Mouse (Mus musculus): ENCODE data around the gene Phf12. TPM values are rescaled to one million over a fixed set of nuclear protein-coding genes. Genes with fewer than 3 reads are reported as not detected.

Gene Phf12
- total and polyA plus RNA-seq, 2 experiments from 2014 or later = 7.3 to 25.1 TPM

DNA sequence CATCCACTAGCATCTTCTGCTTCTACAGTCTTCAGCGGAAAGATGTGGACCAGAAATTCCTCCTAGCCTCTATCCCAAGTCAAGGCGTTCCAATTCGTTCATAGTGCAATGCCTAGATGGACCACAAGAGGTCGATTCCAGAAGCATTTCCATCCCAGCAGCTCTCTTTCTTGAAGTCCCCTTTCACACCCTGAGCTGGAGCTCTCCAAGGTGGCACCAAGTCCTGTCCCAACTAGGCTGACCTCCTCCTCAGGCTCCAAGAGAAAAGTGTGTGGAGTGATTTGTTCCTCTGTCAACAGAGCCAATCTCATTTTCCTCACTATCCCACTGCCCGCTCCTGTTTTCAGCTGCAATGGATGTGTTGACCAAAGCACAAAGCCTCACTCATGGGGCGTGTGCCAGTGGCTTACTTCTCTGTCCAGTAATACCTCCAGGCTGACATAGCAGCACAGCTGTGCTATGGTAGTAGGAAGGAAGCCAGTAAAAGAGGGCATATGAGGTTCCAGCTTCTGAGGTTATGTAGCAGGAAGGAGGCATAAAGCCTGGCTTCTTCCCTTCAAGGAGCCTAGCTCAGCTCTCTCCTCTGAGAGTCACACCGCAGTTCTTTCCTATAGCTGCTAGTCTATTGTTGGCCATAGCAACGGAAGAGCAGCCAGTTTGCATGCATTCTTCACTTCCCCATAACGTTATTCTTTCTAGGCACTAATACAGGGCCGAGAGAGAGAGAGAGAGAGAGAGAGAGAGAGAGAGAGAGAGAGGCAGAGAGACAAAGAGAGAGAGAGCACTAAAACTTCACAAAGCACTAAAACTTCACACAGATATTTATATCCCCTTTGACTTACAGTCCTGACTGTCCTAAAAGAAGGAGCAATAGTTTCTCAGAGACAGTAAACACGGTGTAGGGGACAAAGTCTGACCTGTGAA lies 2.0 kb upstream of the Phf12 start:
- Histone ChIP-seq H3K36me3 (replicated peaks; ENCODE audit: control insufficient read depth, insufficient read depth, low read length) (no peaks in the 10 kb centered on the region), H3K4me3 (ENCODE audit: low read depth, low read length) (no peak overlapping the region), H3K4me1 (ENCODE audit: control insufficient read depth, insufficient read depth) (peaks cover 4% of the 10 kb centered on the region; the same call in 1 of the 2 replicates), H3K27ac (ENCODE audit: low read depth) (no peak overlapping the region), H3K9ac (replicated peaks; ENCODE audit: low read depth, low read length) (no peak overlapping the region), H3K9me3 (replicated peaks; ENCODE audit: control insufficient read depth, low read length) (no peaks in the 10 kb centered on the region), H3K27me3 (ENCODE audit: control insufficient read depth, insufficient read depth, low read length) (peaks cover 6% of the 10 kb centered on the region; the same call in 1 of the 2 replicates), H3K4me2 (ENCODE audit: low read depth, low read length) (no peak overlapping the region; the same call in 1 of the 2 replicates)
- TF ChIP-seq CTCF (IDR thresholded peaks at IDR 0.05; ENCODE audit: low read depth) (peak; percentile 57), EP300 (IDR thresholded peaks at IDR 0.05; ENCODE audit: low read depth) (no peak)
- 31% methylated on average over 11 of the region's 11 CpGs for WGBS
- DNase-seq (ENCODE audit: low spot score) = peak; percentile 74
- ATAC-seq (ENCODE audit: insufficient read depth, low read depth) = no peak

DNA sequence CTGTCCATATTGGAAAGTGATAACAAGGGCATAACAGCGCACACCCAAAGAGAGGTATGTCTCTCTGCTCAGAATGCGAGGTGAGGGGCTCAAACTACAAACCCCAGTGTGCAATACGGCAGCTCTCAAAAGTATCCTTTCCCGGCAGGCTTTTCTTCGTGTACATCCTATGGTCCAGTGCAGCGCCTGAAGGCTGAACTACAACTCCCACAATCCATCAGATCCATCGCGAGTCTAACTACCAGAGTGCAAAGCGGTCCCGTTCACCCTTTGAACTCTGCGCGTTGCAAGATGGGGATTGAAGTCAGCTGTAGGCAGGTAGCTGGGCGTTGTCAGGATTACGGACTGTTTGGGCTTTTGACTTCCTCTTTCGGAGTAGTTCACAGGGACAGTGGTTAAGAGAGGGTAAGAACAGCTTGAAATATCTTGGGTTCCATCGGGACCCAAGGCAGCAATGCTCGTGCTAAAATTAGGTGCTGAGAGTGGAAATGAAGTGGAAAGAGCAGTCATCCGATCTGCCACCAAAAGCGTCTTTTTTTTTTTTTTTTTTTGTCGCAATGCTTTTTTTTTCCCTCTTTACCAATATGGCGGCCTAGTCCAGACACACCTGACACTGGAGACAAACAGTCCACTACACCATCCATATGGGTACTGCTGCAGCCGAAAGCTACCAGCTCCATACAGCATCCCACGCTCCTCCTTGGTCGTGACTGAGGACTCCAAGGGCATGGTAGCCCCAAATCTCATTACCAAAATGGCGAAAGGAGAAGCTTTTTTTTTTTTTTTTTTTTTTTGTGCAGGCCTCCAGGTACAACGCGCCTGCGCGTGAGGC lies 729 bp upstream of the Phf12 start:
- DNase-seq (ENCODE audit: low spot score) (peak; percentile 100), ATAC-seq (ENCODE audit: insufficient read depth, low read depth) (peak; percentile 84)
- 0% methylated on average over 29 of the region's 29 CpGs for WGBS
- H3K4me2 ChIP-seq (ENCODE audit: low read depth, low read length) = peak overlapping the region; percentile 66
- H3K36me3 ChIP-seq (replicated peaks; ENCODE audit: control insufficient read depth, insufficient read depth, low read length) = 0 out of 2 replicates have a peak, but pooled peaks cover 5% of the 10 kb centered on the region
- H3K9ac ChIP-seq (replicated peaks; ENCODE audit: low read depth, low read length) = peak overlapping the region; percentile 37
- TF ChIP-seq CTCF (IDR thresholded peaks at IDR 0.05; ENCODE audit: low read depth) (no peak), EP300 (IDR thresholded peaks at IDR 0.05; ENCODE audit: low read depth) (peak; percentile 87)
- H3K27ac ChIP-seq (ENCODE audit: low read depth) = peak overlapping the region; percentile 98
- 0 out of 2 replicates have a peak, but pooled peaks cover under 1% of the 10 kb centered on the region for H3K27me3 ChIP-seq (ENCODE audit: control insufficient read depth, insufficient read depth, low read length)
- H3K9me3 ChIP-seq (replicated peaks; ENCODE audit: control insufficient read depth, low read length) = no peaks in the 10 kb centered on the region
- peaks cover 4% of the 10 kb centered on the region; the same call in 1 of the 2 replicates for H3K4me1 ChIP-seq (ENCODE audit: control insufficient read depth, insufficient read depth)
- H3K4me3 ChIP-seq (ENCODE audit: low read depth, low read length) = peak overlapping the region; percentile 94

DNA sequence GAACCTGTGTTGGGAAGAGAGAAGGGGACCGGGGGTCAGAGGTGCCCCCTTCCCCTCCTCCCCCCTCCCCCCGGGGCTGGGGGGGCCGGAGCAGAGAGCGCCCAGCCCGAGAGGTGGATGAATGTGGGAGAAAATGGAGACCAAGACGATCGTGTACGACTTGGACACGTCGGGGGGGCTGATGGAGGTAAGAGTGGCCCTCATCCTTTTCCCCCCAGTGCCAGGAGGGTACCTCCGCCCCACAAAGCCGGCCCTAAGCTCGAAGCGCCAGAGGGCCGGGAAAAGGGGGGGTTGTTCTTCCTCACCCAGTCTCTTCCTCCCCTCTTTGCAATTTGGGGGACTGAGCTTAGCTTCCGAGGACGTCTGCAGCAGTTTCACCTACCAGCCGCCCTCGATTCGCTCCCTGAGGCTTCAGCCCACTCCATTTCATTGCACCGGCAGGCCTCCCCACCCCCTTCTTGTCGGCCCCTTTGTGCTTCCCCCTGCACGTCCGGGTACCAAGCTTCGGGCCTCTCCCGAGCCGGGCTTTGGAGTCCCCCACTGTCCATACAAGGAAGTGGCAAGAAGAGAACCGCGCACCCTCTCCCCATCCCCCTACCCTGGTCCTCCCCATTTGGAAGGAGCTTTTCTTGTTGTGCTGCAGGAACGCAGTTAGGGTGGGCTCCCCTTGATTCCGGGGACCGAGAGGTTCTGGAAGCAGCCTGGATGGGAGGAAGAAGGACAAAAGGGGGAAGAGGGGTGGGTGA lies 810 bp downstream of the Phf12 start:
- TF ChIP-seq EP300 (IDR thresholded peaks at IDR 0.05; ENCODE audit: low read depth) (no peak), CTCF (IDR thresholded peaks at IDR 0.05; ENCODE audit: low read depth) (no peak)
- Histone ChIP-seq H3K9me3 (replicated peaks; ENCODE audit: control insufficient read depth, low read length) (no peaks in the 10 kb centered on the region), H3K36me3 (replicated peaks; ENCODE audit: control insufficient read depth, insufficient read depth, low read length) (peaks cover 12% of the 10 kb centered on the region; the same call in 1 of the 2 replicates), H3K27ac (ENCODE audit: low read depth) (peak overlapping the region; percentile 97), H3K27me3 (ENCODE audit: control insufficient read depth, insufficient read depth, low read length) (no peaks in the 10 kb centered on the region), H3K9ac (replicated peaks; ENCODE audit: low read depth, low read length) (peak overlapping the region; percentile 98), H3K4me1 (ENCODE audit: control insufficient read depth, insufficient read depth) (peaks cover 4% of the 10 kb centered on the region; the same call in 1 of the 2 replicates), H3K4me2 (ENCODE audit: low read depth, low read length) (peak overlapping the region; percentile 96), H3K4me3 (ENCODE audit: low read depth, low read length) (peak overlapping the region; percentile 94)
- WGBS = under 1% methylated on average over 27 of the region's 32 CpGs
- no peak for ATAC-seq (ENCODE audit: insufficient read depth, low read depth)
- peak; percentile 69 for DNase-seq (ENCODE audit: low spot score)

DNA sequence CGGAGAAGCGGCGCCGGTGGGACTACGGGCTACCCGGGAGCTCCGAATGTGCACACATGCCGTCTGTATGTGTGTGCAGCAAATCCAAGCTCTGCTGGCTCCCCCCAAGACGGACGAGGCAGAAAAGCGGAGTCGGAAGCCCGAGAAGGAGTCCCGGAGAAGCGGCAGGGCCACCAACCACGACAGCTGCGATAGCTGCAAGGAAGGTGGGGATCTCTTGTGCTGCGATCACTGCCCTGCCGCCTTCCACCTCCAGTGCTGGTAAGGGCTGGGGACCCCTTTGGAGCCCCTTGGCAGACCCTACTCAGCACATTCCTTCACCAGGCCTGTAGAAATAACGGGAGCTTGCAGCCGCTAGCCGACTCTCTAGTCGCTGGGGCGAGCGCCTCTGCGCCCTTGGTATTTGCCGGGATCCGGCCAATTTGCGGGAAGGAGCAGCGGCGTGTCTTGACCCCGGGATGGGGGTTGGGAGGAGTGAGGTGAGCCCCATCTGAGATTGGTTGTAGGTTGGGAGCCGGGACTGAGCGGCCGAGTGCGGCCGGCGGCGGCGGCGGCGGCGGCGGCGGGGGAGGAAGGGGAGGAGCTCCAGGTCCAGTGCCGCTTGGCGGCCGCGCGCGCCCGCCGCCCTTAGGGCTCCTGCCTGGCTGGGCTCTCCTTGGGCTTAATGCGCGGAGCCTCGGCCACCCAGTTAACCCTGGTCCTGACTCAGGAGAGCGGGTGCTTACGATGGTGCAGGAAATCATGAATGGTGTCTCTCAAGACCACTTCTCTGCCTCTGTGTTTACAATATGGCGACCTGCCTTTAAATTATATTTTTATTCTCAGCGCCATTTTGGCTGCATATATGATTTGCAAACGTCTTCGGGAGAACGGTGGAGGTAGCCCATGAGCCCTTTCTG lies 1.6 kb downstream of the Phf12 start:
- H3K36me3 ChIP-seq (replicated peaks; ENCODE audit: control insufficient read depth, insufficient read depth, low read length) = peaks cover 12% of the 10 kb centered on the region; the same call in 1 of the 2 replicates
- DNase-seq (ENCODE audit: low spot score) = peak; percentile 68
- WGBS = under 1% methylated on average over 55 of the region's 63 CpGs
- H3K27ac ChIP-seq (ENCODE audit: low read depth) = peak overlapping the region; percentile 97
- ATAC-seq (ENCODE audit: insufficient read depth, low read depth) = no peak
- TF ChIP-seq CTCF (IDR thresholded peaks at IDR 0.05; ENCODE audit: low read depth) (no peak), EP300 (IDR thresholded peaks at IDR 0.05; ENCODE audit: low read depth) (no peak)
- H3K4me2 ChIP-seq (ENCODE audit: low read depth, low read length) = peak overlapping the region; percentile 96
- peak overlapping the region; percentile 94 for H3K4me3 ChIP-seq (ENCODE audit: low read depth, low read length)
- peak overlapping the region; percentile 98 for H3K9ac ChIP-seq (replicated peaks; ENCODE audit: low read depth, low read length)
- H3K27me3 ChIP-seq (ENCODE audit: control insufficient read depth, insufficient read depth, low read length) = no peaks in the 10 kb centered on the region
- H3K4me1 ChIP-seq (ENCODE audit: control insufficient read depth, insufficient read depth) = peaks cover 4% of the 10 kb centered on the region; the same call in 1 of the 2 replicates
- no peaks in the 10 kb centered on the region for H3K9me3 ChIP-seq (replicated peaks; ENCODE audit: control insufficient read depth, low read length)
